Mouse (Mus musculus) adipose tissue, adult 10 weeks (tissue): Measurements from ENCODE around the gene Frmd8. TPM values are rescaled to one million over a fixed set of nuclear protein-coding genes. Genes with fewer than 3 reads are reported as not detected.

Experiments
- polyA plus RNA-seq: library from polyadenylated mRNA; stranded (reverse); fragments of 350-450 nt; fragmentation: Illumina TruSeq; extraction: RNeasy Lipid Tissue Mini Kit (QIAGEN cat#74804); gene quantifications from one replicate; pipeline ENCODE4 v1.2.3, GENCODE M21; 2014; ENCODE audit warnings: low read depth, low replicate concordance

The Frmd8 gene
- polyA plus RNA-seq = 8.9 TPM

DNA sequence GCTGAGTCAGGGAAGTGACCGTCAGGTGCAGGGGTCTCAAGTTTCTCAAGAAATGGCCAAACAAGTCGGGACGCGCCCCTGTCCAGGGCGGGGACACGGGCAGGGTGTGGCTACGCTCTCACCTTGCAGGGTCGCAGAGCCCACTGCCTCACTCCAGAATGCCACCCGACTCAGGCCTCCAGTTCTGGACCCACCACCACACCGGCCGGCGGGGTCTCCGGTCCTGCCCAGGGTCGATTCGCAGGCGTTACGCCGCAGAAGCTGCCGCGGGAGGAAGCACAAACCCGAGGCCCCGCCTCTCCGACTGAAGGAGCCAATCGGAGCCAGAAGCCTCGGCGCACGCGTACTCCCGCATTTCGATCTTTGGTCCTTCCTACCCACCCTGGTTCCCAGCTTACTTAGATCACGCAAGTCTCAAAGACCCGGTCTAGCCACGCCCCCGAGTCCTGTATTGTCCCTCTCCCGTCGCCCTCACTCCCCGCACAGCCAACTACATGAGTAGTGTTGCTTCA lies at the start of gene Frmd8:
Gene Frmd8, minus strand, starts transcription at position 306 of the 512 bp plus-strand sequence.

DNA sequence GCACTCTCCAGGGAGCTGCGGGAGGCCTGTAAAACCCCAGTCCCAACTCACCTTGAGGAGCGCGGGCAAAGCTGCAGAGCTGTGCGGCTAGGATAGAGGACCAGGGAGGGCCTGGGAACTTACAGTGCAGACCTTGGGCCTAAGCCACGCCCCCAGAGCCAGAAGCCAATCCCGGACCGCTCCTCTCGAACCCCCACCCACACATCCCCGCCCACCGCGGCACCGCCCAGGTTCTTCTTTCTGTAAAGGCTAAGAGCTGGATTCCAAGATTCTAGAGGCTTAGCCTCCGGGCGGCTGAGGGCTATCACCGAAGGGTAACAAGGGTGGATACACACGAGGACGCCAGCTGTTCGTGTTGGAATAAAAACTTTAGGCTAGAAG lies 49.6 kb upstream of the Frmd8 start, which contains the start of gene Cdc42ep2:
Gene Cdc42ep2, minus strand, starts transcription at position 104 of the 381 bp plus-strand sequence.

DNA sequence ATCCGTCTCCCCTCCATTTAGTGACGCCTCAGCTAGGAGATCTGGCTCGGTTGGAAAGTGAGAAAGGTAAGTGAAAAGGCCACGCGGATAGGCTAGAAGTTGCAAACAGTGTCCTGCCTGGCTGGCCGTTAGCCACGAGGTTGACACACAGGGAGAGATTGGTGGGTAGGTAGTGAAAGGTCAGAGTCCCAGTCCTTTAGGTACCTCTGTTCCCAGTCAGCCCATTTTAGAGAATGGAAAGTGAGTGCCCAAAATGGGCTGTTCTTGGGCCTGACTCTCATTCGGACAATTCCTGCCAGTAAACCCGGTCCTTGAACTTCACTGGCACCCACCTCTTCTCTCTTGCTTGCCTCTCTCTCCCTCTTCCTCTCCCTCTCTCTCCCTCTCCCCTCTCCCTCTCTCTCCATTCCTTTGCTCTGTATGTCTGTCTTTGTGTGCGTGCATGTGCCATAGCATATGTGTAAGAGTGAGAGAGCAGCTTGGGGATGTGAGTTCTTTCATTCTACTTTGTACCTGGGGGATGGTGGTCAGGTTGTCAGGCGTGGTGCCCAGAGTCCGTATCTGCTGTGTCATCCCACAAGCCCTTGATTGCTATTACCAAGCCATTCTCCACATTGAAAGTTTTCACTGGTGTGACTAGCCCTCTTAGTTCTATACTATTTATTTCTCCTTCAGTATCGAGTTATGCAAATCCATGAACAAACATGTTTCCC lies 38.1 kb upstream of the Frmd8 start, which contains the start of gene Dpf2:
Gene Dpf2, minus strand, starts transcription at position 4 of the 713 bp plus-strand sequence.

DNA sequence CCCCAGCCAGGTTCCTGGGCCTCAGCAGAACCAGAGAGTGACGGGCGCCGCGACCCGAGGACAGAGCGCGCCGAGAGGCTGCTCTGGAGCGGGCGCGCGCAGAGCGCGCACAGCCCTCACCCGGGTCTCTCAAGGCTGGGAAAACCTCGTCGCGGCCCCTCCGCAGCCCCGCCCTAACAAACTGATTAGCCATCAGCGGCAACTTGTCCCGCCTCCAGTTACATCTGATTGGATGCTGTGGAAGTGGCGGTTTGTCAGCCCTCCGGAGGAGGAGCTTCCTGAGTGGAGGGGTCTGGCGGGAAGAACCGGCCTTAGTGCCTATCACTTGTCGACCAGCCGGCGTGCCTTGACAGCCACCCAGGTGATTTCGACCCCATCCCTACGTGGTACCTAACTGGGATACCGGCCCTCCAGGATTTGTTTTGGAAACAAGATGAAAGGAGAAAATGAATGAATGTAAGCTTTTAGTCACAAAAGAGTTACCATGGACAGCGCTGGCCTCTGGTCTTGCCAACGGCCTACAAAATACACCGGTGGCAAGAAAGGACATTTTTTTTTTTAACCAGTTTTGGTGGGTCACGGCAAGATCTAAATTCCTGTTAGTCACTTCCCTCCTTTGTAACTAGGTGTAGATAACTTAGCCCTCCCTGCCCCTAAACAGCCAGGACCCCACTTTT lies 19.1 kb upstream of the Frmd8 start, which contains the start of gene Tigd3:
Gene Tigd3, minus strand, starts transcription at position 148 of the 677 bp plus-strand sequence.

DNA sequence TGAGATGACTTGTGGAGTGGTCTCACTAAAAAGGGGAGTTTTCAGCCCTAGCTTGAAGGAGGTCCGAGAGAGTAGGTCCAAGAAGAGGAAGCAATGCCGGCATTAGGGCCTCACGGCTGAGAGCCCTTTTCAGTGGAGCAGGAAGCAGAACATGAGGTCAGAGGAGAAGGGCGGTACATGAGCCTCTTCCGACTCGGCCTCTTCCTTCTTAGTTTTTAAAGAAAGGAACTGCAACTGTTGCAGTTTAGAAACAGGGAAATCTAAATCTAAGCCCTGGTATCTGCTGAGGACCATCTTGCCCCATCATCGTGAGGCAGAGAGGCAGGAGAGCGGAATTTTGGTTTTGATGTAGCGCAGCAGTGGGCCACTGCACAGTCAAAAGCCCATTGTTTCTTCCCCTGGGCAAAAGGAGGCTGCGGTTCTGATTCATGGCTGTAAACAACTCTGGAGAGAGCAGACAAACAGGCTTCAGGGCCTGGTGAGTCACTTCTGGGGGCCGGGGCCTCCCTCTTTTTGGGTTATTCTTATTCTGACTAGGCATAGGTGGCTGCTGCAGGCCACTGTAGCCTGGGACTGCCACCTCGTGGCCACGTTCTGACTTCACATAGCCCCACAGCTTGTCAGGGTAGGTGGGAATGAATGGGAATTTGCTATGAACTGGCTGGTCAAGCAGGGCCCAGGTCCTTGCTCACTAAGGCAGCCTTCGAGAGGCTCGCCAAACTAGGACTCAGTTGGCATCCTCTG lies 2.7 kb upstream of the Frmd8 start, which contains the start of gene Slc25a45:
Gene Slc25a45, plus strand, starts transcription at position 191 of the 744 bp plus-strand sequence.

Other genes starting within 250 kb of the Frmd8 start
- 47.9 TPM for gene Rela, start 237.8 kb downstream of the Frmd8 start, polyA plus RNA-seq
- 23.3 TPM for gene Sipa1, start 211.6 kb downstream of the Frmd8 start, polyA plus RNA-seq
- 28.7 TPM for gene Map3k11, start 186.5 kb downstream of the Frmd8 start, polyA plus RNA-seq
- 48.3 TPM for gene Pcnx3, start 186.4 kb downstream of the Frmd8 start, polyA plus RNA-seq
- gene Kcnk7, start 170.9 kb downstream of the Frmd8 start, polyA plus RNA-seq = 0.48 TPM
- gene Ehbp1l1, start 149.0 kb downstream of the Frmd8 start, polyA plus RNA-seq = 30.6 TPM
- gene Fam89b, start 145.6 kb downstream of the Frmd8 start, polyA plus RNA-seq = 47.1 TPM
- 196 TPM for gene Ltbp3, start 134.4 kb downstream of the Frmd8 start, polyA plus RNA-seq
- gene Scyl1, start 103.9 kb downstream of the Frmd8 start, polyA plus RNA-seq = 96.2 TPM
- gene Slc25a45, start 2.5 kb upstream of the Frmd8 start, polyA plus RNA-seq = 18.2 TPM
- gene Tigd3, start 18.9 kb upstream of the Frmd8 start, polyA plus RNA-seq = 0.92 TPM
- gene Dpf2, start 37.7 kb upstream of the Frmd8 start, polyA plus RNA-seq = 49.7 TPM
- gene Cdc42ep2, start 49.5 kb upstream of the Frmd8 start, polyA plus RNA-seq = 6.9 TPM
- gene Pola2, start 88.9 kb upstream of the Frmd8 start, polyA plus RNA-seq = 16.5 TPM
- gene Slc22a20, start 110.9 kb upstream of the Frmd8 start, polyA plus RNA-seq = not detected
- 67.4 TPM for gene Capn1, start 140.6 kb upstream of the Frmd8 start, polyA plus RNA-seq
- gene Syvn1, start 171.3 kb upstream of the Frmd8 start, polyA plus RNA-seq = 75.1 TPM
- gene Mrpl49, start 182.5 kb upstream of the Frmd8 start, polyA plus RNA-seq = 40.4 TPM
- 1,555 TPM for gene Fau, start 182.6 kb upstream of the Frmd8 start, polyA plus RNA-seq
- gene Znhit2, start 185.9 kb upstream of the Frmd8 start, polyA plus RNA-seq = 32.8 TPM
- 73.5 TPM for gene Tm7sf2, start 193.1 kb upstream of the Frmd8 start, polyA plus RNA-seq
- 36.4 TPM for gene Vps51, start 202.0 kb upstream of the Frmd8 start, polyA plus RNA-seq
- 0.74 TPM for gene Tmem262, start 204.8 kb upstream of the Frmd8 start, polyA plus RNA-seq
- gene Gm28374, start 207.0 kb upstream of the Frmd8 start, polyA plus RNA-seq = not detected
- gene Zfpl1, start 209.7 kb upstream of the Frmd8 start, polyA plus RNA-seq = 51.5 TPM
- 0.98 TPM for gene Cdca5, start 209.7 kb upstream of the Frmd8 start, polyA plus RNA-seq
- 2.4 TPM for gene AC131692.1, start 219.1 kb upstream of the Frmd8 start, polyA plus RNA-seq
- gene Naaladl1, start 230.5 kb upstream of the Frmd8 start, polyA plus RNA-seq = not detected
- gene Sac3d1, start 243.4 kb upstream of the Frmd8 start, polyA plus RNA-seq = 10.6 TPM